1 mouse cellular context compared by ENCODE assay signal in the genomic region with DNA sequence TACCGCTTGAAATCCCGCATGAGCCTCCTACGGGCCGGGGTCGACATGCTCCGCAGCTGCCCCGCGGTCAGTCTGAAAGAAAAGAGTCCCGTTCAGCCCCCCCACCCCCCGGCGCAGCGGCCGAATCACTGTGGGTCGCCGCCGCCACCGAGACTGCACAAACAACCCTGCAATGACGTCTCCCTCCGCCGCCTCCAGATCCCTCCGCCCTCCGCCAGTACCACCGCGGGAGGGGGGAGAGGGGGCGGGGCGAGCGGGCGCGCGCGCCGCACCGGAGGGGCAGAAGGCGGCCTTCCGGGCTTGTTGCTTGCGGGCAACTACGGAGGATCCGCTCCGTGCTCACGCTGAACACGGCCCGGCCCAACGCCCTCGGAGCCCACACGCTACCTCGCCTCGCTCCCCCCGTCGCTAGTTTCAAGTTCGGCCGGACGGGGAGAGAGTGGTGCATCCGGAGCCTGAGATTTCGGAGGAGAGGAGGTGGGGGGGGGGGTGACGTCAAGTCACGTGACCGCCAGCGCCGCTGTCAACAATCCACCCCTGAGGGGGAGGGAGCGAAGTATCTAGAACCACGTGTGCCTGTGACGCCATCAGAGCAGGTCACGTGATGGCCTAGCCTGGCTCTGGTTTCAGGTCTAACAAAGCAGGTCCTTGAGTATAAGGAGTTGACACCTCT.
TF ChIP-seq lines count a peak whose summit lies in the region.

Gene Ube2b, minus strand, starts transcription at position 473 of the 673 bp plus-strand sequence.

TF ChIP-seq in MEL, 35 proteins besides CTCF, POLR2A, EP300 and RAD21 (continued from another document):
- TF ChIP-seq USF1 (IDR thresholded peaks at IDR 0.05; ENCODE audit: low read depth, low read length) (peak; percentile 98), ELF1 (IDR thresholded peaks at IDR 0.05; ENCODE audit: low read depth, low read length) (peak; percentile 64), MAFK (IDR thresholded peaks at IDR 0.05; ENCODE audit: borderline replicate concordance, low read depth, low read length) (no peak), ZMIZ1 (IDR thresholded peaks at IDR 0.05; ENCODE audit: low read depth, low read length) (peak; percentile 75), ZNF384 (IDR thresholded peaks at IDR 0.05; ENCODE audit: low read depth, low read length) (peak; percentile 42), TBP (IDR thresholded peaks at IDR 0.05; ENCODE audit: low read depth, low read length) (peak; percentile 32), MYB (IDR thresholded peaks at IDR 0.05; ENCODE audit: low read depth, low read length) (no peak)
